Mouse (Mus musculus) kidney, embryonic 16.5 days (tissue): ENCODE results near the gene Ccdc125. TPM values are rescaled to one million over a fixed set of nuclear protein-coding genes. Genes with fewer than 3 reads are reported as not detected.
A peak's percentile ranks its signal among the peaks of the same experiment; 100 is the strongest.
"Not testable (repeated sequence)": the region's sequence is repeated elsewhere in the genome, so short reads cannot be mapped to it uniquely, and the experiment has no call there.

ENCODE experiments used
- ATAC-seq: fragments of 200-750 bp; cut with Nextera tagmentation; 2 replicates; pipeline ENCODE4 v1.8.0; 2017; ENCODE audit warnings: moderate TSS enrichment; ENCODE audit not compliant: low FRiP score, low TSS enrichment
- H3K27ac ChIP-seq: fragments of 300-500 bp; sonication (generic); 2 replicates; pipeline ENCODE4 v1.5.1; 2014; ENCODE audit warnings: low read length
- H3K27me3 ChIP-seq: fragments of 300-500 bp; sonication (generic); 2 replicates; pipeline ENCODE4 v1.6.1; 2014; ENCODE audit warnings: low read length, control low read depth, mixed read lengths; ENCODE audit not compliant: insufficient read depth
- H3K36me3 ChIP-seq: fragments of 300-500 bp; sonication (generic); 2 replicates; pipeline ENCODE4 v1.6.1; 2014; ENCODE audit warnings: low read length, control low read depth, mixed read lengths; ENCODE audit not compliant: insufficient read depth
- H3K4me1 ChIP-seq: fragments of 300-500 bp; sonication (generic); 2 replicates; pipeline ENCODE4 v1.6.1; 2014; ENCODE audit warnings: low read length, control low read depth, mixed read lengths; ENCODE audit not compliant: insufficient read depth
- H3K4me2 ChIP-seq: fragments of 300-500 bp; sonication (generic); replicated peaks from 2 replicates; pipeline ENCODE4 v1.6.1; 2014; ENCODE audit warnings: low read depth, low read length
- H3K4me3 ChIP-seq: fragments of 300-500 bp; sonication (generic); 2 replicates; pipeline ENCODE4 v1.5.1; 2014; ENCODE audit warnings: mild to moderate bottlenecking, low read length
- H3K9ac ChIP-seq: fragments of 300-500 bp; sonication (generic); replicated peaks from 2 replicates; pipeline ENCODE4 v1.6.1; 2014; ENCODE audit warnings: low read length
- H3K9me3 ChIP-seq: fragments of 300-500 bp; sonication (generic); 2 replicates; pipeline ENCODE4 v1.6.1; 2016; ENCODE audit warnings: low read length, control low read depth
- WGBS: fragments of 180-500 bp; shearing (Covaris S2); extraction: QIAGEN DNeasy Blood & Tissue Kit; methylation state at CpG from one replicate; pipeline ENCODE4 v1.1.7; 2014; 5-methylcytosine and 5-hydroxymethylcytosine counted together
- polyA plus RNA-seq: library from polyadenylated mRNA; unstranded; fragments of >200 nt; fragmentation: Nextera tagmentation; extraction: Ambion mirVana; gene quantifications from 2 replicates; pipeline ENCODE4 v1.2.1, GENCODE M21; 2015

Ccdc125 gene
- polyA plus RNA-seq, 1 experiment from 2014 or later = 7.2 TPM

DNA sequence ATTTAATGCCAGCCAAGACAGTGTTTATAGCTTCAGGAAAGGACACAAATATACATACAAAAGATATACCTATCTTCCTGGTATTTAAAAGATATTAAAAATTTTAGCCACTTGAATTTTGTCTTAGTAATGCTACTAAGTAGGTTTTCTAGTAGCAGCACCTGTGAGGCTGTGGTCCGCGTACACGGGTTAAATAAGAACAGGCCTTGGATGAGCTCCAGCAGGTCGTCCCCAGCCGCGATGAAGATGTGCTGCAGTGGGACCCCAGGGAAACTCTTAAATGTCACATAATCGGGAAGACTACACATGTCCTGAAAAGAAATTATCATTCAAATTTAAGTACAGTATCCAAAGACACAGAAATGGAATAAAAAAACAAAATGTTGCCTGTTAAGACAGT, 36.7 kb downstream of the Ccdc125 start:
- Histone ChIP-seq H3K27me3 (no peaks in the 10 kb centered on the region), H3K9ac (no peak overlapping the region), H3K4me3 (no peak overlapping the region), H3K4me2 (no peak overlapping the region), H3K9me3 (0 out of 2 replicates have a peak, but pooled peaks cover 3% of the 10 kb centered on the region), H3K4me1 (no peaks in the 10 kb centered on the region), H3K36me3 (peaks cover 82% of the 10 kb centered on the region), H3K27ac (no peak overlapping the region)
- 95% methylated on average over 7 of the region's 7 CpGs for WGBS
- no peak for ATAC-seq

DNA sequence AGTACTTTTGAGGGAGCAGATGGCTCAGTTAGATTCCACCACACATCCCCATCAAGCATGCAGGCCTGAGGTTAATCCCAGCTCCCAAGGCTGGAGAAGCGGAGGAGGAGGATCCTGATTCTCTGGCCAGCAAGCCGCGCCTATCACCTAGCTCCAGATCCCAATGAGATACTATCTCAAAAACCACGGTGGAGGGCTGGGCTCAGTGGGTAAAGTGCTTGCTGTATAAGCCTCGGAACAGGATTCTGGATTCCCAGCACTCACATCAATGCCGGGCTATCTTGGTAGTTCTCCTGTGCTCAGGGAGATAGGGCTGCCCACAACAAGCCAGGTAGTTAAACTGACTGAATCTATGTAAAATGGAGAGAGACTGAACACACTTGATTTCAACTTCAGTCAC, 46.0 kb downstream of the Ccdc125 start:
- Histone ChIP-seq H3K9me3 (no peaks in the 10 kb centered on the region), H3K4me3 (no peak overlapping the region), H3K36me3 (peaks cover 68% of the 10 kb centered on the region), H3K27me3 (no peaks in the 10 kb centered on the region), H3K27ac (no peak overlapping the region), H3K4me1 (no peaks in the 10 kb centered on the region), H3K4me2 (no peak overlapping the region), H3K9ac (no peak overlapping the region)
- WGBS = 93% methylated on average over 6 of the region's 6 CpGs
- ATAC-seq = no peak

DNA sequence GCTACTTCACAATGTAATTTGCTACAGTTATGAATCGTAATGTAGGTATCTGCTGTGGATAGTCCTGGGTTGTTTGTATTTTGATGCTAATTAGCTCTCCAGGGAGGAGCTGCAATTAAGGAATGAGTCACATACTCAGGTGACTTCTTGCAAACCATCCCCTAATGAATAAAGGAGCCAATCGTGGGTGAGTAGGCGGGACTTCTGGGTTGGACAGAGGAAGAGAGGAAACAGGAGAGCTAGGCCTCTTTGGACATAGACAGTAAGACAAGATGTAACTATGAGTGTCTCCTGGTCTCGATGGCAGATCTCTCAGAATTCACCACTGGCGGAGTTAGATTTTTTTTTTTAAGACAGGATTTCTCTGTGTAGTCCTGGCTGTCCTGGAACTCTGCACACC, 52.1 kb downstream of the Ccdc125 start:
- Histone ChIP-seq H3K9ac (no peak overlapping the region), H3K27me3 (no peaks in the 10 kb centered on the region), H3K9me3 (no peaks in the 10 kb centered on the region), H3K4me2 (no peak overlapping the region), H3K4me1 (peaks cover 11% of the 10 kb centered on the region; the same call in 1 of the 2 replicates), H3K4me3 (no peak overlapping the region), H3K27ac (no peak overlapping the region), H3K36me3 (peaks cover 46% of the 10 kb centered on the region)
- 89% methylated on average over 5 of the region's 5 CpGs for WGBS
- no peak for ATAC-seq

DNA sequence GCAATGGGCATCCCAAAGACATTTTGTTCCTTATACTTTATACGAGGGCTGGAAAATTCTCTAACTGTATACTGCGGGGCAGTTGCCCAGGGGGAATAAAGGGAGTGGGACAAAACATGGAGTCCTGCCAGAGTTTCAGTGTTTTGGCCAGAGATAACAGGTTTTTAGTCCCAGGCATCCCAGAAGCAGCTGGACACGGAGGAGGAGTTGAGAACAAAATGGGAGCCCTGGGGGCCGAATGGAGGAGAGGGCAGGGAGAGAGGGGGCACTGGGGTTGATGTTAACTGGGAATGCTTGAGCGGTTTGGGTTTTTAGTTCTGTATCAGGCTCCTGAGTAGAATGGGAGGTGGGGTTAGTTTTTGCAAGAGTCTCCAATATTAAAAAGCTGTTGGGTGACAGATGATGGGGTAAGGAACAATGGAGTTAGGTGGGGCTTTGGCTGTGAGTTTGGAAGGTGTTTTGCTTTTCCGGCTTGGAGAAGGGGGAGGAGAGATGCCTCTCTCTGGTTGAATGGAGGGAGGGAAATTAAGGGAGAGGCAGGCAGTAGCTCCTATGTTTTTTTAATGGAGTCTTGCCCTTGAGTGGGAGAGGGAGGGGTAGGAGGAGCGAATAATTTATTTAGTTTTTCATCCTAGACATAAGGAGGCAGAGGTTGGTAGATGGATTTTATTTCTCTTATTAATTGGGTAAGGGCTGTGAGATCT, 54.7 kb downstream of the Ccdc125 start:
- Histone ChIP-seq H3K4me3 (no peak overlapping the region), H3K27ac (no peak overlapping the region), H3K9me3 (no peaks in the 10 kb centered on the region), H3K4me1 (peaks cover 16% of the 10 kb centered on the region), H3K9ac (no peak overlapping the region), H3K27me3 (no peaks in the 10 kb centered on the region), H3K36me3 (peaks cover 44% of the 10 kb centered on the region), H3K4me2 (no peak overlapping the region)
- WGBS = 56% methylated on average over 7 of the region's 7 CpGs
- ATAC-seq = peak; percentile 46; the same call in 1 of the 2 replicates

DNA sequence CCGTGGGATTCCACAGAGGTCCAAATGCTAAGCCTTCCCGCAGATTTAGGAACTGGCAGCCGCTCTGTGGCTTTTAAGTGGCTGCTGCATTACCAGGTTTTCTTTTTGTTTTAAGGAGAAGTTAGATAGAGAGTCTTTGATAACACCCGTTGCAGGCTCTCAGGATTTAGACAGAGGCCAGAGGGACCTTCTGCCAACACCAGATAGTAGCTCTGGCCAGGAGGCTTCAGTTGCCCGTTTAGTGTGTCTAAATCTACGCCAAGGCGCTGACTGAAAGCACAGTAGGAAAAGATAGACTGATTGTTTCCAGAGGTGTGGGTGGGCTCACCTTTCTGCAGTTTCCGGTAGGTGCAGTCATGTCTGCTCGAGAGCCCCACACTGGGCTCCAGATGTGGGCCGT, 55.7 kb downstream of the Ccdc125 start:
- H3K27ac ChIP-seq = no peak overlapping the region
- peaks cover 22% of the 10 kb centered on the region for H3K4me1 ChIP-seq
- no peak overlapping the region for H3K9ac ChIP-seq
- no peaks in the 10 kb centered on the region for H3K27me3 ChIP-seq
- 95% methylated on average over 10 of the region's 10 CpGs for WGBS
- H3K4me2 ChIP-seq = no peak overlapping the region
- H3K4me3 ChIP-seq = no peak overlapping the region
- H3K9me3 ChIP-seq = no peaks in the 10 kb centered on the region
- ATAC-seq = no peak
- peaks cover 36% of the 10 kb centered on the region for H3K36me3 ChIP-seq

DNA sequence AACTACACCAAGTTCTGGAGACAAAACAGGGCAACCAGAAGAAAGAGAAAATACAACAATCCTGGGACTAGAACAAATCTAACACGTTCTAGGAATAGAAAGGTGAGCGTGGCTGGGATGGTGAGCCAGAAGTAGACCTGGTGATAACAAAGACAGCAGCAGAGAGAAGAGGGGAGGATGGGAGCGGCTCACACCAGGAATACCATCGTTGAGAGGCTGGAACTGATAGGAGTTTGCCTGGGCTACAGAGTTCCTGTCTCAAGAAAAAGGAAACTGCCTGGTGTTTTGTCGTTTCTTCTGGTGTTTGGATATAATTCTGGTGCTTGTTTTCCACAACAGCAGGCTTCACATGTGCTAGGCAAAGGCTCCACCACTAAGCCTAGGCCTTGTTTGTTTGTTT, 58.6 kb downstream of the Ccdc125 start:
- Histone ChIP-seq H3K9ac (no peak overlapping the region), H3K27me3 (no peaks in the 10 kb centered on the region), H3K4me3 (no peak overlapping the region), H3K4me2 (no peak overlapping the region), H3K27ac (no peak overlapping the region), H3K4me1 (peaks cover 22% of the 10 kb centered on the region), H3K36me3 (peaks cover 16% of the 10 kb centered on the region), H3K9me3 (no peaks in the 10 kb centered on the region)
- WGBS = 93% methylated on average over 5 of the region's 5 CpGs
- no peak for ATAC-seq

DNA sequence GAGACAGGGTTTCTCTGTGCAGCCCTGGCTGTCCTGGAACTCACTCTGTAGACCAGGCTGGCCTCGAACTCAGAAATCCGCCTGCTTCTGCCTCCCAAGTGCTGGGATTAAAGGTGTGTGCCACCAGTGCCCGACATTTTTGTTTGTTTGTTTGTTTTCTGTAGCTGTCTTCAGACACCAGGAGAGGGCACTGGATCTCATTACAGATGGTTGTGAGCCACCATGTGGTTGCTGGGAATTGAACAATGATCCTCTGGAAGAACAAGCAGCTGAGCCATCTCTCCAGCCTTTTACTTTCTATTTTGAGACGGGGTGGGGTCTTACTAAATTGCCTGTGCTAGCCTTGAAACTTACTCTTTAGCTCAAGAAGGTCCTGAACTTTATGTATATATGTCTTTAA, 59.0 kb downstream of the Ccdc125 start:
- not testable (repeated sequence) for H3K27ac ChIP-seq, H3K27me3 ChIP-seq, H3K4me3 ChIP-seq, H3K9ac ChIP-seq, H3K9me3 ChIP-seq, H3K4me2 ChIP-seq, ATAC-seq
- 92% methylated on average over 4 of the region's 4 CpGs for WGBS
- peaks cover 22% of the 10 kb centered on the region for H3K4me1 ChIP-seq
- peaks cover 16% of the 10 kb centered on the region for H3K36me3 ChIP-seq

DNA sequence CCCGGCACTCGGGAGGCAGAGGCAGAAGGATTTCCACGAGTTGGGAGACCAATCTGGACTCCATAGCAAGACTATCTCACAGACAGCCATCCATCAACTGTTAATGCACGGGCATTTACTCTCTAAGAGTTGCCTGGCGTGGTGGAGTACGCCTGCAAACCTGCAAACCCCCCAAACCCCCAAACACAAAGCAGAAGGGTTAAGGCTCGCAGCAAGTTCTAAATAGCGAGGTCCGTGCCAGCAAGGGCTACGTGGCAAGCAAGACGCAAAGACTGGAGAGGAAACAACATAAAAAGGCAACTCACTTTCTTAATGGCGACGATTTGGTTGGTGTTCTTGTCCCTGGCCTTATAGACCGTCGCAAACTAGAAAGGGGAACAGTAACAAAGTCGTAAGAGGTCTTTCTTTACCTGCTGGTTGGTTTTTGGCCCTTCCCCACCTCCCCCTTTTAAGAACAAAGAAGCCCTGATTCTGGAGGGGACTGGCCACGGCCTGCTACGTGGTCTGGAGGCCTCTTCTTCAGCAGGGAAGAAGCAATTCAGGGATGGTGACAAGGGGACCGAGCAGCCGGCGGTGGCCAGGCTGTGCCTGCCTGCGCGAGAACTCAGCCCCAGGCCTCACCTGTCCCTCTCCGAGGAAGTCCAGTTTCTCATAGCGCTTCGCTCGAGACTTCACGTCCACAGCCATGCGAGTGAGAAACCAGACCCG, 60.8 kb downstream of the Ccdc125 start:
- H3K36me3 ChIP-seq = peaks cover 18% of the 10 kb centered on the region
- H3K4me1 ChIP-seq = peaks cover 12% of the 10 kb centered on the region
- ATAC-seq = peak; percentile 8; the same call in 1 of the 2 replicates
- H3K4me3 ChIP-seq = peak overlapping the region; percentile 69
- no peaks in the 10 kb centered on the region for H3K27me3 ChIP-seq
- WGBS = under 1% methylated on average over 30 of the region's 30 CpGs
- no peaks in the 10 kb centered on the region for H3K9me3 ChIP-seq
- peak overlapping the region; percentile 91 for H3K9ac ChIP-seq
- peak overlapping the region; percentile 79 for H3K4me2 ChIP-seq
- peak overlapping the region; percentile 93 for H3K27ac ChIP-seq

DNA sequence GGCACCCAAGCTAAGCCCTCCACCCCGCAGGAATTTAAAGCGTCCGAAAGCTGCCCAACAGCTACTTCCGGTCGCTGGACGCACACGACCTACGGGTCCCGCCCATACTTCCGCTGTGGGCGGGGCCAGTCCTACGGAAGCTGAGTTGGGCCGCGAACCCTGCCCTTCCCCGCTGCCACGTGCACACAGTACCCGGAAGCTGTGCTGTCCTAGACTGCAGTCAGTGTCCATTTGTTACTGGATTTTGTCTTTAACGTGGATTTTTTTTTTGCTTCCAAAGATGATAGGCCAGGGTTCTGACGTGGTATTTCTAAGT, 61.3 kb downstream of the Ccdc125 start, which contains the start of gene Cdk7:
TSS of gene Cdk7 (minus strand) at position 79 of the 316 bp plus-strand sequence.
- Histone ChIP-seq H3K4me2 (peak within 1 kb of the TSS; percentile 79), H3K4me1 (peaks cover 10% of the 10 kb centered on the region), H3K27ac (peak within 1 kb of the TSS; percentile 93), H3K27me3 (no peaks in the 10 kb centered on the region), H3K9me3 (no peaks in the 10 kb centered on the region), H3K4me3 (peak within 1 kb of the TSS; percentile 69), H3K9ac (peak within 1 kb of the TSS; percentile 91), H3K36me3 (peaks cover 21% of the 10 kb centered on the region)
- peak; percentile 99 for ATAC-seq
- under 1% methylated on average over 19 of the region's 19 CpGs for WGBS

DNA sequence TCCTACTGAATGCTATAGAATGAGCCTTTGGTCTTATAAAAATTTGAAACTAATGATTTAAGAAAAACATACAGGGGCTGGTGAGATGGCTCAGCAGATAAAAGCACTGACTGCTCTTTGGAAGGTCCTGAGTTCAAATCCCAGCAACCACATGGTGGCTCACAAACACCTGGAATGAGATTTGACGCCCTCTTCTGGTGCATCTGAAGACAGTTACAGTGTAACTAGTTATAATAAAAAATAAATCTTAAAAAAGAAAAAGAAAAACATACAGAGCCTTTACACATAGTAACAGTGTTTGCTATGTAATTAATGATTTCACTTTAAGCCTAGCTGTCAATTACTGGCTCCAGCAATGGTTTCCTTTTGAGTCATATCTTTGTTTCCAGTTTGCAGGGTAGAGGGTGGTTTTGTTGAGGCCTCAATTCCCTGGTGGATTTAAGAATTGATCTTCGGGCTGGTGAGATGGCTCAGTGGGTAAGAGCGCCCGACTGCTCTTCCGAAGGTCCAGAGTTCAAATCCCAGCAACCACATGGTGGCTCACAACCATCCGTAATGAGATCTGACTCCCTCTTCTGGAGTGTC, 62.0 kb downstream of the Ccdc125 start:
- peaks cover 10% of the 10 kb centered on the region for H3K4me1 ChIP-seq
- 94% methylated on average over 5 of the region's 6 CpGs for WGBS
- peak overlapping the region; percentile 69; the same call in 1 of the 2 replicates for H3K4me3 ChIP-seq
- H3K27ac ChIP-seq = peak overlapping the region; percentile 93; the same call in 1 of the 2 replicates
- ATAC-seq, H3K27me3 ChIP-seq, H3K9me3 ChIP-seq: not testable (repeated sequence)
- peak overlapping the region; percentile 58; the same call in 1 of the 2 replicates for H3K4me2 ChIP-seq
- peak overlapping the region; percentile 91 for H3K9ac ChIP-seq
- H3K36me3 ChIP-seq = peaks cover 25% of the 10 kb centered on the region
